Mouse (Mus musculus) C2C12 (cell line): ENCODE measurements around the gene Gab1.

Experiments
- CTCF ChIP-seq: IDR thresholded peaks from one replicate; pipeline ENCODE4 v1.5.1; 2011; ENCODE audit not compliant: control insufficient read depth, insufficient read depth, insufficient read length
- MAX ChIP-seq: IDR thresholded peaks from one replicate; pipeline ENCODE4 v1.6.1; 2011; ENCODE audit warnings: mild to moderate bottlenecking, control low read depth
- USF1 ChIP-seq: IDR thresholded peaks from one replicate; pipeline ENCODE4 v1.6.1; 2011; ENCODE audit warnings: low read depth, mild to moderate bottlenecking, control low read depth, moderate library complexity

DNA sequence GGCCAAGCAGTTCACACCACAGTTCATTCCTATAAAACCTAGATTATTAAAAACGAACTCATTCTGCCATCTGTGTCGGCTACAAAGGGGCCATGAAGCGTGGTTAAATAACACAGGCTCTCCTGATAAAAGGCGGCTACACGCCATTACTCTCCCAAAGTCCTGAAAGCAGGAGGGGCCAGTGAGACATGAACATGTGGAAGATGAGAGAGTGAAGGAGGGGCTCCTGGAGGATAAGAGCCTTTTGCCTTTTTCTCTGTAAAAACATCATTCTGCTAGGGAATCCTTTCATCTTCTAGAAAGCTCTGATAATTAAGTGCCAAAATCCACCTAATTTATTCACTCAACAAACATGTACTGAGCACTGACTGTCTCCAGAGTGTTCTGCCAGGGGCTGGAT, 55.9 kb downstream of the Gab1 start:
- TF ChIP-seq USF1 (no peak), CTCF (no peak), MAX (no peak)
